Mouse (Mus musculus) left cerebral cortex, postnatal 25 days (tissue): ENCODE results near the gene Cort. TPM values are rescaled to one million over a fixed set of nuclear protein-coding genes. Genes with fewer than 3 reads are reported as not detected.
A peak's percentile ranks its signal among the peaks of the same experiment; 100 is the strongest.
"Not testable (repeated sequence)": the region's sequence is repeated elsewhere in the genome, so short reads cannot be mapped to it uniquely, and the experiment has no call there.

Experiments
- DNase-seq, 2 experiments: peaks; one replicate each; pipeline ENCODE4 v3.0.0; 2022; ENCODE audit warnings: low spot score in 2 of 2, mixed read lengths in 1 of 2
- intact Hi-C: fragments of 180-260 bp; cut with DNase I; formaldehyde crosslinking; loops from one replicate; pipeline ENCODE4 v1.15.1; 2025
- total RNA-seq, 2 experiments: library from RNA; stranded (reverse); gene quantifications; 2 replicates each; pipeline ENCODE4 v1.2.3; 2021

Cort gene
- total RNA-seq, 2 experiments from 2014 or later, result 13.7 to 14.1 TPM

- DNase-seq, result no peak
- intact Hi-C loops, result no loop called here
Observed at GRCm38 (mm10) chr4:149149196-149149595, 22.6 kb upstream of the Cort start.

- intact Hi-C loops, result no loop called here
- DNase-seq, result no peak
Observed at GRCm38 (mm10) chr4:149148084-149148483, 21.5 kb upstream of the Cort start.

- DNase-seq, result no peak
- intact Hi-C loops, result no loop called here
Observed at GRCm38 (mm10) chr4:149147528-149147927, 21.0 kb upstream of the Cort start.

- intact Hi-C loops, result no loop called here
Observed at GRCm38 (mm10) chr4:149145151-149145550, 18.6 kb upstream of the Cort start.

GRCm38 (mm10) chr4:149144459-149144858, 17.9 kb upstream of the Cort start:
- DNase-seq, result peak; percentile 84 to 86
- intact Hi-C loops, result loop anchor here (5.0 kb wide), 1 partner anchor 403 kb away; no protein-coding TSS in a partner anchor

More at GRCm38 (mm10) chr4:149145151-149145550, 18.6 kb upstream of the Cort start:
- DNase-seq, result no peak

- no peak for DNase-seq
- intact Hi-C loops, result loop anchor here (5.0 kb wide), 1 partner anchor 404 kb away; no protein-coding TSS in a partner anchor
Observed at GRCm38 (mm10) chr4:149143594-149143993, 17.0 kb upstream of the Cort start.

GRCm38 (mm10) chr4:149138515-149138914, 12.0 kb upstream of the Cort start:
- DNase-seq, result no peak
- intact Hi-C loops, result no loop called here

- peak; percentile 89 to 90 for DNase-seq
- intact Hi-C loops, result no loop called here
Observed at GRCm38 (mm10) chr4:149136982-149137770, 10.6 kb upstream of the Cort start, which contains the start of gene Cenps. TSS of gene Cenps (minus strand) at chr4:149137629.

GRCm38 (mm10) chr4:149136116-149136850, 9.7 kb upstream of the Cort start:
- DNase-seq, result no peak
- intact Hi-C loops, result no loop called here

GRCm38 (mm10) chr4:149133395-149133794, 6.8 kb upstream of the Cort start:
- DNase-seq, result no peak
- intact Hi-C loops, result no loop called here

GRCm38 (mm10) chr4:149131789-149132565, 5.4 kb upstream of the Cort start:
- DNase-seq, result no peak
- intact Hi-C loops, result no loop called here

- no peak for DNase-seq
- intact Hi-C loops, result no loop called here
Observed at GRCm38 (mm10) chr4:149131021-149131752, 4.6 kb upstream of the Cort start.

GRCm38 (mm10) chr4:149128467-149128866, 1.9 kb upstream of the Cort start:
- intact Hi-C loops, result no loop called here
- peak in 1 of 2 experiments; percentile 76 for DNase-seq

GRCm38 (mm10) chr4:149126115-149126509, 451 bp downstream of the Cort start:
- intact Hi-C loops, result no loop called here

GRCm38 (mm10) chr4:149125341-149126114, 1.0 kb downstream of the Cort start:
- intact Hi-C loops, result no loop called here
- DNase-seq, result no peak

More at GRCm38 (mm10) chr4:149126115-149126509, 451 bp downstream of the Cort start:
- no peak for DNase-seq

- intact Hi-C loops, result no loop called here
- DNase-seq, result no peak
Observed at GRCm38 (mm10) chr4:149123432-149123831, 3.1 kb downstream of the Cort start.

- intact Hi-C loops, DNase-seq: not testable (repeated sequence)
Observed at GRCm38 (mm10) chr4:149119978-149120562, 6.5 kb downstream of the Cort start.
